Mouse (Mus musculus): ENCODE results near the gene Mrpl54. TPM values are rescaled to one million over a fixed set of nuclear protein-coding genes. Genes with fewer than 3 reads are reported as not detected.

Mrpl54 gene
- total and polyA plus RNA-seq, 3 experiments: 137 to 421 (median 157) TPM

GRCm38 (mm10) chr10:81289278-81289677 is 22.5 kb upstream of the Mrpl54 start:
- H3K27ac ChIP-seq (ENCODE audit: control insufficient read depth, low read depth, low read length): no peak overlapping the region
- H3K79me2 ChIP-seq (ENCODE audit: control insufficient read depth, insufficient read depth, low read length, poor library complexity): peaks cover 12% of the 10 kb centered on the region
- H3K4me1 ChIP-seq (ENCODE audit: control insufficient read depth in 1 of 2, insufficient read depth in 2 of 2, low read length in 2 of 2): peaks cover 9 to 27% of the 10 kb centered on the region in 2 experiments
- peaks cover 0 to 20% of the 10 kb centered on the region in 2 experiments; a peak in 2 of 4 replicates for H3K36me3 ChIP-seq (ENCODE audit: control insufficient read depth in 1 of 2, insufficient read depth in 2 of 2, low read length in 2 of 2)
- peak; percentile 75 for DNase-seq (ENCODE audit: low read depth, low spot score)
- no peaks in the 10 kb centered on the region for H3K9me3 ChIP-seq (replicated peaks; ENCODE audit: insufficient read depth, low read length)
- H3K9ac ChIP-seq (ENCODE audit: control insufficient read depth, low read depth, low read length, poor library complexity, severe bottlenecking): no peak overlapping the region
- H3K27me3 ChIP-seq (ENCODE audit: control insufficient read depth in 1 of 2, insufficient read depth in 2 of 2, low read length in 2 of 2): no peaks in the 10 kb centered on the region
- no peak overlapping the region for H3K4me3 ChIP-seq (ENCODE audit: control insufficient read depth in 1 of 2, insufficient read depth in 1 of 2, low read depth in 2 of 2, low read length in 2 of 2)
- TF ChIP-seq ETS1 (IDR thresholded peaks at IDR 0.05; ENCODE audit: low read depth, low read length) (no peak), NELFE (IDR thresholded peaks at IDR 0.05; ENCODE audit: low read depth, low read length) (no peak), KAT2A (conservative IDR thresholded peaks at IDR 0.05; ENCODE audit: low read depth, low read length) (no peak), EP300 (IDR thresholded peaks at IDR 0.05; ENCODE audit: low read depth in 1 of 2, low read length in 2 of 2) (no peak), ZMIZ1 (IDR thresholded peaks at IDR 0.05; ENCODE audit: low read depth, low read length) (no peak), POLR2AphosphoS2 (IDR thresholded peaks at IDR 0.05; ENCODE audit: low read length) (no peak), MEF2A (IDR thresholded peaks at IDR 0.05; ENCODE audit: extremely low read depth, insufficient replicate concordance, low read depth, low read length, poor library complexity, severe bottlenecking) (no peak), RAD21 (IDR thresholded peaks at IDR 0.05; ENCODE audit: low read depth, low read length) (peak; percentile 48), RCOR1 (IDR thresholded peaks at IDR 0.05; ENCODE audit: low read depth, low read length) (no peak), TCF12 (IDR thresholded peaks at IDR 0.05; ENCODE audit: low read depth, low read length) (no peak), ELF1 (IDR thresholded peaks at IDR 0.05; ENCODE audit: low read depth, low read length) (no peak), HCFC1 (IDR thresholded peaks at IDR 0.05; ENCODE audit: low read depth, low read length) (no peak), CHD1 (IDR thresholded peaks at IDR 0.05; ENCODE audit: low read depth, low read length) (no peak), MAFK (IDR thresholded peaks at IDR 0.05; ENCODE audit: borderline replicate concordance, low read depth, low read length) (no peak), JUND (IDR thresholded peaks at IDR 0.05; ENCODE audit: low read depth, low read length) (no peak), NRF1 (IDR thresholded peaks at IDR 0.05; ENCODE audit: insufficient read depth, low read depth, low read length, poor library complexity, severe bottlenecking) (no peak), MAZ (IDR thresholded peaks at IDR 0.05; ENCODE audit: low read depth, low read length) (peak; percentile 49; the same call in 1 of the 2 replicates), TBP (IDR thresholded peaks at IDR 0.05; ENCODE audit: low read depth, low read length) (no peak), USF2 (IDR thresholded peaks at IDR 0.05; ENCODE audit: borderline replicate concordance in 1 of 2, insufficient read depth in 1 of 2, low read depth in 1 of 2, low read length in 2 of 2) (no peak), CTCF (IDR thresholded peaks at IDR 0.05 in 2 of 3, conservative IDR thresholded peaks at IDR 0.05 in 1 of 3; ENCODE audit: control insufficient read depth in 1 of 3, insufficient read depth in 1 of 3, low read depth in 2 of 3, low read length in 3 of 3, poor library complexity in 1 of 3, severe bottlenecking in 1 of 3) (peak; percentile 83 to 95 (median 89)), BHLHE40 (IDR thresholded peaks at IDR 0.05; ENCODE audit: borderline replicate concordance, low read depth, low read length) (no peak), CHD2 (IDR thresholded peaks at IDR 0.05; ENCODE audit: low read length) (no peak), GABPA (IDR thresholded peaks at IDR 0.05; ENCODE audit: low read depth, low read length) (no peak), SMC3 (IDR thresholded peaks at IDR 0.05; ENCODE audit: low read depth, low read length) (peak; percentile 86), MXI1 (IDR thresholded peaks at IDR 0.05; ENCODE audit: low read depth, low read length) (no peak), ZNF384 (IDR thresholded peaks at IDR 0.05; ENCODE audit: low read depth, low read length) (no peak), MYB (IDR thresholded peaks at IDR 0.05; ENCODE audit: low read depth, low read length) (no peak), UBTF (IDR thresholded peaks at IDR 0.05; ENCODE audit: borderline replicate concordance, insufficient read depth, low read depth, low read length) (no peak), TAL1 (IDR thresholded peaks at IDR 0.05; ENCODE audit: low read length) (no peak), SIN3A (IDR thresholded peaks at IDR 0.05; ENCODE audit: low read length) (peak; percentile 28; the same call in 1 of the 2 replicates), POLR2A (IDR thresholded peaks at IDR 0.05; ENCODE audit: control insufficient read depth in 1 of 2, insufficient read depth in 1 of 2, low read depth in 1 of 2, low read length in 2 of 2, poor library complexity in 1 of 2) (no peak), MYC (IDR thresholded peaks at IDR 0.05; ENCODE audit: low read depth, low read length) (no peak), MAX (IDR thresholded peaks at IDR 0.05; ENCODE audit: low read length) (no peak), USF1 (IDR thresholded peaks at IDR 0.05; ENCODE audit: low read depth, low read length) (no peak), ZC3H11A (IDR thresholded peaks at IDR 0.05; ENCODE audit: low read depth, low read length) (peak; percentile 46; the same call in 1 of the 2 replicates), E2F4 (IDR thresholded peaks at IDR 0.05; ENCODE audit: borderline replicate concordance, low read depth, low read length) (no peak), GATA1 (IDR thresholded peaks at IDR 0.05; ENCODE audit: low read depth, low read length) (no peak), ZKSCAN1 (IDR thresholded peaks at IDR 0.05; ENCODE audit: low read depth, low read length) (no peak)

All from MEL (cell line).